Mouse (Mus musculus): ENCODE results near the gene Adh5.
A peak's percentile ranks its signal among the peaks of the same experiment; 100 is the strongest.

Adh5 gene

GRCm38 (mm10) chr3:138442612-138443464 lies at the start of gene Adh5:
TSS of gene Adh5 (plus strand) at chr3:138443093.
- DNase-seq, result peak; percentile 90

- DNase-seq, result no peak
These were observed 38.0 kb upstream of the Adh5 start for GRCm38 (mm10) chr3:138404872-138405271.

- DNase-seq, result peak; percentile 2
These were observed 37.6 kb upstream of the Adh5 start for GRCm38 (mm10) chr3:138405341-138405740.

GRCm38 (mm10) chr3:138405840-138406239 lies 37.1 kb upstream of the Adh5 start:
- DNase-seq, result no peak

- no peak for DNase-seq
These were observed 35.0 kb upstream of the Adh5 start for GRCm38 (mm10) chr3:138407920-138408319.

GRCm38 (mm10) chr3:138409585-138409984 lies 33.3 kb upstream of the Adh5 start:
- no peak for DNase-seq

- no peak for DNase-seq
These were observed 32.7 kb upstream of the Adh5 start for GRCm38 (mm10) chr3:138410211-138410610.

GRCm38 (mm10) chr3:138415121-138415690 lies 27.7 kb upstream of the Adh5 start, which contains the start of gene Adh4:
TSS of gene Adh4 (plus strand) at chr3:138415466.
- no peak for DNase-seq

GRCm38 (mm10) chr3:138419369-138419768 lies 23.5 kb upstream of the Adh5 start:
- no peak for DNase-seq

GRCm38 (mm10) chr3:138420385-138420784 lies 22.5 kb upstream of the Adh5 start:
- no peak for DNase-seq

- no peak for DNase-seq
These were observed 19.2 kb upstream of the Adh5 start for GRCm38 (mm10) chr3:138423664-138424063.

- no peak for DNase-seq
These were observed 18.6 kb upstream of the Adh5 start for GRCm38 (mm10) chr3:138424247-138424646.

GRCm38 (mm10) chr3:138430360-138430976 lies 12.4 kb upstream of the Adh5 start:
- no peak for DNase-seq

GRCm38 (mm10) chr3:138431835-138432234 lies 11.1 kb upstream of the Adh5 start:
- no peak for DNase-seq

- no peak for DNase-seq
These were observed 4.2 kb upstream of the Adh5 start for GRCm38 (mm10) chr3:138438716-138439115.

GRCm38 (mm10) chr3:138442203-138442602 lies 690 bp upstream of the Adh5 start:
- no peak for DNase-seq

GRCm38 (mm10) chr3:138443465-138443771 lies 525 bp downstream of the Adh5 start:
- no peak for DNase-seq

- no peak for DNase-seq
These were observed 5.4 kb downstream of the Adh5 start for GRCm38 (mm10) chr3:138448077-138448860.

GRCm38 (mm10) chr3:138452169-138452568 lies 9.3 kb downstream of the Adh5 start:
- no peak for DNase-seq

GRCm38 (mm10) chr3:138454234-138454633 lies 11.3 kb downstream of the Adh5 start:
- no peak for DNase-seq

GRCm38 (mm10) chr3:138454711-138455435 lies 12.0 kb downstream of the Adh5 start:
- DNase-seq, result no peak

- no peak for DNase-seq
These were observed 15.5 kb downstream of the Adh5 start for GRCm38 (mm10) chr3:138458441-138458840.

- DNase-seq, result peak; percentile 67
These were observed 17.4 kb downstream of the Adh5 start for GRCm38 (mm10) chr3:138460260-138460659.

All from cerebellum, adult 8-10 months (tissue).